Mouse (Mus musculus): ENCODE measurements at regions not wholly inside any gene's neighbourhood (a gene's known extent, or its start where the extent isn't known, plus 50 kb on each side); places are given as distances from the start of the nearest gene placed in this dataset.

- H3K4me1 ChIP-seq (ENCODE audit: insufficient read depth) = no peaks in the 10 kb centered on the region
- ATAC-seq (no peak), DNase-seq (no peak)
- H3K9me3 ChIP-seq (ENCODE audit: low read length) = no peaks in the 10 kb centered on the region
- H3K27me3 ChIP-seq (ENCODE audit: insufficient read depth, low read length) = no peaks in the 10 kb centered on the region
- no peak overlapping the region for H3K4me3 ChIP-seq (ENCODE audit: low read depth, low read length)
- H3K9ac ChIP-seq = no peak overlapping the region
- H3K36me3 ChIP-seq (ENCODE audit: insufficient read depth) = no peaks in the 10 kb centered on the region
- no peak overlapping the region for H3K4me2 ChIP-seq (ENCODE audit: low read depth)
- no peak for TF ChIP-seq CTCF (IDR thresholded peaks at IDR 0.05; ENCODE audit: low read depth)
- 84% methylated on average over 3 of the region's 3 CpGs for WGBS
- no peak overlapping the region for H3K27ac ChIP-seq (ENCODE audit: low read depth, low read length)
Observed at GRCm38 (mm10) chr7:111227082-111227481, 144.3 kb upstream of the Eif4g2 start.

- Histone ChIP-seq H3K27me3 (ENCODE audit: insufficient read depth, low read length) (no peaks in the 10 kb centered on the region), H3K4me3 (ENCODE audit: low read depth, low read length) (no peak overlapping the region), H3K9me3 (ENCODE audit: low read length) (no peaks in the 10 kb centered on the region), H3K4me2 (ENCODE audit: low read depth) (no peak overlapping the region), H3K36me3 (ENCODE audit: insufficient read depth) (no peaks in the 10 kb centered on the region), H3K9ac (no peak overlapping the region), H3K4me1 (ENCODE audit: insufficient read depth) (no peaks in the 10 kb centered on the region), H3K27ac (ENCODE audit: low read depth, low read length) (no peak overlapping the region)
- 54% methylated on average over 1 of the region's 1 CpGs for WGBS
- TF ChIP-seq CTCF (IDR thresholded peaks at IDR 0.05; ENCODE audit: low read depth) = no peak
- ATAC-seq (no peak), DNase-seq (no peak)
Observed at GRCm38 (mm10) chr7:111226026-111226656, 143.3 kb upstream of the Eif4g2 start.

GRCm38 (mm10) chr7:111215586-111215985, 132.8 kb upstream of the Eif4g2 start:
- no peak for ATAC-seq
- Histone ChIP-seq H3K4me3 (ENCODE audit: low read depth, low read length) (no peak overlapping the region), H3K4me2 (ENCODE audit: low read depth) (no peak overlapping the region), H3K27ac (ENCODE audit: low read depth, low read length) (no peak overlapping the region), H3K4me1 (ENCODE audit: insufficient read depth) (no peaks in the 10 kb centered on the region), H3K27me3 (ENCODE audit: insufficient read depth, low read length) (no peaks in the 10 kb centered on the region), H3K36me3 (ENCODE audit: insufficient read depth) (no peaks in the 10 kb centered on the region), H3K9ac (no peak overlapping the region), H3K9me3 (ENCODE audit: low read length) (no peaks in the 10 kb centered on the region)
- WGBS = 85% methylated on average over 5 of the region's 5 CpGs
- TF ChIP-seq CTCF (IDR thresholded peaks at IDR 0.05; ENCODE audit: low read depth) = no peak
- no peak for DNase-seq

GRCm38 (mm10) chr7:111214226-111214906, 131.5 kb upstream of the Eif4g2 start:
- Histone ChIP-seq H3K4me1 (ENCODE audit: insufficient read depth) (no peaks in the 10 kb centered on the region), H3K9ac (no peak overlapping the region), H3K4me3 (ENCODE audit: low read depth, low read length) (no peak overlapping the region), H3K36me3 (ENCODE audit: insufficient read depth) (no peaks in the 10 kb centered on the region), H3K4me2 (ENCODE audit: low read depth) (no peak overlapping the region), H3K9me3 (ENCODE audit: low read length) (no peaks in the 10 kb centered on the region), H3K27me3 (ENCODE audit: insufficient read depth, low read length) (no peaks in the 10 kb centered on the region), H3K27ac (ENCODE audit: low read depth, low read length) (no peak overlapping the region)
- TF ChIP-seq CTCF (IDR thresholded peaks at IDR 0.05; ENCODE audit: low read depth) = no peak
- WGBS = 83% methylated on average over 6 of the region's 6 CpGs
- ATAC-seq (no peak), DNase-seq (no peak)

GRCm38 (mm10) chr7:111212188-111212587, 129.4 kb upstream of the Eif4g2 start:
- no peak overlapping the region for H3K27ac ChIP-seq (ENCODE audit: low read depth, low read length)
- H3K9ac ChIP-seq = no peak overlapping the region
- H3K4me1 ChIP-seq (ENCODE audit: insufficient read depth) = no peaks in the 10 kb centered on the region
- H3K4me3 ChIP-seq (ENCODE audit: low read depth, low read length) = no peak overlapping the region
- TF ChIP-seq CTCF (IDR thresholded peaks at IDR 0.05; ENCODE audit: low read depth) = no peak
- ATAC-seq = no peak
- no peak overlapping the region for H3K4me2 ChIP-seq (ENCODE audit: low read depth)
- H3K9me3 ChIP-seq (ENCODE audit: low read length) = no peaks in the 10 kb centered on the region
- H3K36me3 ChIP-seq (ENCODE audit: insufficient read depth) = no peaks in the 10 kb centered on the region
- DNase-seq = no peak
- no peaks in the 10 kb centered on the region for H3K27me3 ChIP-seq (ENCODE audit: insufficient read depth, low read length)
- 56% methylated on average over 5 of the region's 5 CpGs for WGBS

DNA sequence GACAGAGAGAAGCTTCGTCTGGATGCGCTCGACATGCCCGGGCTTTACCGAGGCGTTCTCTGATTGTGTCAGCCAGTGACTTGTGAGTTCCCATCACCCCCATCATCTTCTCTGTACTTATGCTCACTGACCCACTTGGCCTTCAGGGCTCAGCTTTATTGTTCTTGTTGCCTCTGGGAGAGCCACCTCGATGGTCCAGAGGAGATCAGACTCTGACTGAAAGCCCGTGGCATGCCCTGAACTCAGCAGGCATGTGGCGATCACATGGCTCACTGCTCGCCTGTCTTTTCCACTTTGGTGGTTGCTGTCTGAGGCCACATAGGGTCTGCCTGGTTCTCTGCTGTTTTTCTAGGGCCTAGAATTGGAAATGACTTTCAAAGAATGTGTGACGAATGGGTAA, 128.8 kb upstream of the Eif4g2 start:
- H3K4me2 ChIP-seq (ENCODE audit: low read depth) = no peak overlapping the region
- ATAC-seq (no peak), DNase-seq (no peak)
- no peaks in the 10 kb centered on the region for H3K27me3 ChIP-seq (ENCODE audit: insufficient read depth, low read length)
- H3K9ac ChIP-seq = no peak overlapping the region
- no peaks in the 10 kb centered on the region for H3K4me1 ChIP-seq (ENCODE audit: insufficient read depth)
- no peaks in the 10 kb centered on the region for H3K36me3 ChIP-seq (ENCODE audit: insufficient read depth)
- H3K27ac ChIP-seq (ENCODE audit: low read depth, low read length) = no peak overlapping the region
- TF ChIP-seq CTCF (IDR thresholded peaks at IDR 0.05; ENCODE audit: low read depth) = no peak
- no peaks in the 10 kb centered on the region for H3K9me3 ChIP-seq (ENCODE audit: low read length)
- WGBS = 77% methylated on average over 11 of the region's 11 CpGs
- no peak overlapping the region for H3K4me3 ChIP-seq (ENCODE audit: low read depth, low read length)

GRCm38 (mm10) chr7:111210282-111210681, 127.5 kb upstream of the Eif4g2 start:
- H3K9ac ChIP-seq = no peak overlapping the region
- 61% methylated on average over 8 of the region's 8 CpGs for WGBS
- no peaks in the 10 kb centered on the region for H3K4me1 ChIP-seq (ENCODE audit: insufficient read depth)
- H3K27me3 ChIP-seq (ENCODE audit: insufficient read depth, low read length) = no peaks in the 10 kb centered on the region
- TF ChIP-seq CTCF (IDR thresholded peaks at IDR 0.05; ENCODE audit: low read depth) = no peak
- H3K27ac ChIP-seq (ENCODE audit: low read depth, low read length) = no peak overlapping the region
- no peaks in the 10 kb centered on the region for H3K9me3 ChIP-seq (ENCODE audit: low read length)
- DNase-seq (no peak), ATAC-seq (peak; percentile 42)
- H3K4me2 ChIP-seq (ENCODE audit: low read depth) = no peak overlapping the region
- no peak overlapping the region for H3K4me3 ChIP-seq (ENCODE audit: low read depth, low read length)
- no peaks in the 10 kb centered on the region for H3K36me3 ChIP-seq (ENCODE audit: insufficient read depth)

Data from forebrain, postnatal 0 days (tissue).